Mouse (Mus musculus) intestine, postnatal 0 days (tissue): ENCODE data around the gene Zfpl1. TPM values are rescaled to one million over a fixed set of nuclear protein-coding genes. Genes with fewer than 3 reads are reported as not detected.

Experiments used
- ATAC-seq: fragments of 200-750 bp; cut with Nextera tagmentation; 2 replicates; pipeline ENCODE4 v1.8.0; 2017; ENCODE audit warnings: mild to moderate bottlenecking, moderate TSS enrichment, moderate library complexity
- H3K27ac ChIP-seq: fragments of 300-500 bp; sonication (generic); 2 replicates; pipeline ENCODE4 v1.5.1; 2014; ENCODE audit warnings: mild to moderate bottlenecking, low read depth, low read length, moderate library complexity
- H3K27me3 ChIP-seq: fragments of 300-500 bp; sonication (generic); replicated peaks from 2 replicates; pipeline ENCODE4 v1.6.1; 2014; ENCODE audit warnings: low read length, mixed read lengths; ENCODE audit not compliant: control insufficient read depth, insufficient read depth
- H3K36me3 ChIP-seq: fragments of 300-500 bp; sonication (generic); 2 replicates; pipeline ENCODE4 v1.6.1; 2014; ENCODE audit warnings: mild to moderate bottlenecking, moderate library complexity; ENCODE audit not compliant: control insufficient read depth, insufficient read depth
- H3K4me1 ChIP-seq: fragments of 300-500 bp; sonication (generic); replicated peaks from 2 replicates; pipeline ENCODE4 v1.6.1; 2014; ENCODE audit warnings: antibody characterized with exemption, low read length, mixed read lengths; ENCODE audit not compliant: control insufficient read depth, insufficient read depth
- H3K4me2 ChIP-seq: fragments of 300-500 bp; sonication (generic); replicated peaks from 2 replicates; pipeline ENCODE4 v1.6.1; 2014; ENCODE audit warnings: low read depth, mild to moderate bottlenecking, moderate library complexity
- H3K4me3 ChIP-seq: fragments of 300-500 bp; sonication (generic); 2 replicates; pipeline ENCODE4 v1.5.1; 2014; ENCODE audit warnings: low read depth, low read length
- H3K9ac ChIP-seq: fragments of 300-500 bp; sonication (generic); 2 replicates; pipeline ENCODE4 v1.6.1; 2014; ENCODE audit warnings: mild to moderate bottlenecking, low read depth, low read length
- H3K9me3 ChIP-seq: fragments of 300-500 bp; sonication (generic); 2 replicates; pipeline ENCODE4 v1.6.1; 2016; ENCODE audit warnings: mixed run types; ENCODE audit not compliant: control insufficient read depth
- CTCF ChIP-seq: sonication (generic); IDR thresholded peaks from 2 replicates; pipeline ENCODE4 v1.5.1; 2016; ENCODE audit warnings: low read depth, mild to moderate bottlenecking, control low read depth, antibody characterized with exemption, moderate library complexity
- WGBS: fragments of 180-500 bp; shearing (Covaris S2); extraction: QIAGEN DNeasy Blood & Tissue Kit; methylation state at CpG from one replicate; pipeline ENCODE4 v1.1.7; 2014; 5-methylcytosine and 5-hydroxymethylcytosine counted together
- polyA plus RNA-seq: library from polyadenylated mRNA; unstranded; fragments of >200 nt; fragmentation: Nextera tagmentation; extraction: Ambion mirVana; gene quantifications from 2 replicates; pipeline ENCODE4 v1.2.1, GENCODE M21; 2015

Zfpl1 gene
- polyA plus RNA-seq, 1 experiment from 2014 or later, result 54.9 TPM

- peak within 1 kb of the TSS; percentile 91 for H3K27ac ChIP-seq
- no peak; the same call in none of the 2 replicates for TF ChIP-seq CTCF
- peak within 1 kb of the TSS; percentile 98 for H3K4me2 ChIP-seq
- H3K4me1 ChIP-seq, result no peaks in the 10 kb centered on the region; the same call in 1 of the 2 replicates
- peak within 1 kb of the TSS; percentile 73 for H3K4me3 ChIP-seq
- no peaks in the 10 kb centered on the region for H3K9me3 ChIP-seq
- under 1% methylated on average over 74 of the region's 77 CpGs for WGBS
- H3K27me3 ChIP-seq, result no peaks in the 10 kb centered on the region
- peak within 1 kb of the TSS; percentile 78 for H3K9ac ChIP-seq
- H3K36me3 ChIP-seq, result peaks cover 30% of the 10 kb centered on the region
- peak; percentile 81 for ATAC-seq
Observed at GRCm38 (mm10) chr19:6117986-6118676, 33.4 kb upstream of the Zfpl1 start, which contains the start of gene Sac3d1. Sac3d1 (minus strand) TSS chr19:6118650.

GRCm38 (mm10) chr19:6117346-6117985, 32.7 kb upstream of the Zfpl1 start:
- H3K27me3 ChIP-seq, result no peaks in the 10 kb centered on the region
- H3K4me1 ChIP-seq, result no peaks in the 10 kb centered on the region; the same call in 1 of the 2 replicates
- H3K9me3 ChIP-seq, result no peaks in the 10 kb centered on the region
- ATAC-seq, result no peak
- no peak for TF ChIP-seq CTCF
- peak overlapping the region; percentile 73 for H3K4me3 ChIP-seq
- peak overlapping the region; percentile 98 for H3K4me2 ChIP-seq
- H3K36me3 ChIP-seq, result peaks cover 37% of the 10 kb centered on the region
- H3K9ac ChIP-seq, result peak overlapping the region; percentile 78
- 3% methylated on average over 32 of the region's 32 CpGs for WGBS
- peak overlapping the region; percentile 91 for H3K27ac ChIP-seq

GRCm38 (mm10) chr19:6116113-6116850, 31.5 kb upstream of the Zfpl1 start:
- Histone ChIP-seq H3K4me3 (no peak overlapping the region), H3K27me3 (no peaks in the 10 kb centered on the region), H3K4me2 (no peak overlapping the region; the same call in 1 of the 2 replicates), H3K27ac (no peak overlapping the region), H3K36me3 (peaks cover 41% of the 10 kb centered on the region), H3K9ac (no peak overlapping the region), H3K9me3 (no peaks in the 10 kb centered on the region), H3K4me1 (no peaks in the 10 kb centered on the region; the same call in 1 of the 2 replicates)
- WGBS, result 87% methylated on average over 15 of the region's 15 CpGs
- ATAC-seq, result no peak
- TF ChIP-seq CTCF, result no peak

GRCm38 (mm10) chr19:6113116-6113515, 28.4 kb upstream of the Zfpl1 start:
- ATAC-seq, result no peak
- TF ChIP-seq CTCF, result no peak
- Histone ChIP-seq H3K27me3 (no peaks in the 10 kb centered on the region), H3K4me3 (no peak overlapping the region), H3K9me3 (no peaks in the 10 kb centered on the region), H3K27ac (no peak overlapping the region), H3K9ac (no peak overlapping the region), H3K36me3 (peaks cover 45% of the 10 kb centered on the region), H3K4me2 (no peak overlapping the region), H3K4me1 (no peaks in the 10 kb centered on the region; the same call in 1 of the 2 replicates)
- 51% methylated on average over 6 of the region's 6 CpGs for WGBS

GRCm38 (mm10) chr19:6105586-6105985, 20.8 kb upstream of the Zfpl1 start, which contains the start of gene Naaladl1:
Naaladl1 (plus strand) TSS chr19:6105782.
- ATAC-seq, result peak; percentile 40; the same call in 1 of the 2 replicates
- Histone ChIP-seq H3K4me3 (peak within 1 kb of the TSS; percentile 36), H3K27ac (peak within 1 kb of the TSS; percentile 50), H3K4me1 (0 out of 2 replicates have a peak, but pooled peaks cover 5% of the 10 kb centered on the region), H3K4me2 (peak within 1 kb of the TSS; percentile 63), H3K9ac (no peak within 1 kb of the TSS), H3K9me3 (no peaks in the 10 kb centered on the region), H3K36me3 (peaks cover 5% of the 10 kb centered on the region; the same call in 1 of the 2 replicates), H3K27me3 (no peaks in the 10 kb centered on the region)
- 46% methylated on average over 7 of the region's 7 CpGs for WGBS
- no peak for TF ChIP-seq CTCF
